Mouse (Mus musculus) hindbrain, embryonic 15.5 days (tissue): ENCODE results near the gene Zfp219. TPM values are rescaled to one million over a fixed set of nuclear protein-coding genes. Genes with fewer than 3 reads are reported as not detected.

Source experiments
- ATAC-seq: fragments of 200-750 bp; cut with Nextera tagmentation; 2 replicates; pipeline ENCODE4 v1.8.0; 2017; ENCODE audit warnings: low read depth, moderate number of reproducible peaks, moderate TSS enrichment; ENCODE audit not compliant: low FRiP score
- H3K27ac ChIP-seq: fragments of 300-500 bp; sonication (generic); replicated peaks from 2 replicates; pipeline ENCODE4 v1.5.1; 2015; ENCODE audit warnings: mild to moderate bottlenecking, inconsistent platforms
- H3K27me3 ChIP-seq: fragments of 300-500 bp; sonication (generic); 2 replicates; pipeline ENCODE4 v1.6.1; 2015; ENCODE audit warnings: control low read depth, inconsistent platforms
- H3K36me3 ChIP-seq: fragments of 300-500 bp; sonication (generic); 2 replicates; pipeline ENCODE4 v1.6.1; 2015; ENCODE audit warnings: control low read depth, inconsistent platforms
- H3K4me1 ChIP-seq: fragments of 300-500 bp; sonication (generic); replicated peaks from 2 replicates; pipeline ENCODE4 v1.6.1; 2015; ENCODE audit warnings: control low read depth, inconsistent platforms
- H3K4me2 ChIP-seq: fragments of 300-500 bp; sonication (generic); 2 replicates; pipeline ENCODE4 v1.6.1; 2015; ENCODE audit warnings: moderate library complexity, mild to moderate bottlenecking, inconsistent platforms
- H3K4me3 ChIP-seq: fragments of 300-500 bp; sonication (generic); 2 replicates; pipeline ENCODE4 v1.5.1; 2015; ENCODE audit warnings: mild to moderate bottlenecking, inconsistent platforms
- H3K9ac ChIP-seq: fragments of 300-500 bp; sonication (generic); 2 replicates; pipeline ENCODE4 v1.6.1; 2015; ENCODE audit warnings: inconsistent platforms
- H3K9me3 ChIP-seq: fragments of 300-500 bp; sonication (generic); 2 replicates; pipeline ENCODE4 v1.6.1; 2016; ENCODE audit warnings: control low read depth, inconsistent platforms
- WGBS: fragments of 180-500 bp; shearing (Covaris S2); methylation state at CpG from one replicate; pipeline ENCODE4 v1.1.7; 2015; 5-methylcytosine and 5-hydroxymethylcytosine counted together
- polyA plus RNA-seq: library from polyadenylated mRNA; unstranded; fragments of >200 nt; fragmentation: Nextera tagmentation; extraction: Ambion mirVana; gene quantifications from 2 replicates; pipeline ENCODE4 v1.2.1, GENCODE M21; 2015

The Zfp219 gene
- polyA plus RNA-seq, 1 experiment from 2014 or later = 38.2 TPM

- WGBS = 31% methylated on average over 26 of the region's 26 CpGs
- H3K27ac ChIP-seq = peak overlapping the region; percentile 17
- no peaks in the 10 kb centered on the region for H3K9me3 ChIP-seq
- H3K36me3 ChIP-seq = peaks cover 31% of the 10 kb centered on the region
- peak overlapping the region; percentile 9; the same call in 1 of the 2 replicates for H3K4me3 ChIP-seq
- H3K4me1 ChIP-seq = peaks cover 74% of the 10 kb centered on the region
- peak overlapping the region; percentile 12; the same call in 1 of the 2 replicates for H3K9ac ChIP-seq
- no peaks in the 10 kb centered on the region for H3K27me3 ChIP-seq
- ATAC-seq = no peak
- peak overlapping the region; percentile 70 for H3K4me2 ChIP-seq
Observed at GRCm38 (mm10) chr14:52009361-52009760, 11.2 kb downstream of the Zfp219 start.

GRCm38 (mm10) chr14:52008321-52009203 is 12.0 kb downstream of the Zfp219 start:
- peaks cover 80% of the 10 kb centered on the region for H3K4me1 ChIP-seq
- ATAC-seq = 0 out of 2 replicates have a peak, but pooled peaks have one; percentile 5
- 54% methylated on average over 38 of the region's 38 CpGs for WGBS
- H3K27ac ChIP-seq = peak overlapping the region; percentile 17
- H3K9me3 ChIP-seq = no peaks in the 10 kb centered on the region
- H3K36me3 ChIP-seq = peaks cover 31% of the 10 kb centered on the region
- peak overlapping the region; percentile 9; the same call in 1 of the 2 replicates for H3K4me3 ChIP-seq
- no peaks in the 10 kb centered on the region for H3K27me3 ChIP-seq
- peak overlapping the region; percentile 70 for H3K4me2 ChIP-seq
- H3K9ac ChIP-seq = peak overlapping the region; percentile 12; the same call in 1 of the 2 replicates

- ATAC-seq = no peak
- Histone ChIP-seq H3K4me2 (no peak overlapping the region), H3K36me3 (peaks cover 43% of the 10 kb centered on the region), H3K27me3 (no peaks in the 10 kb centered on the region), H3K4me1 (peaks cover 67% of the 10 kb centered on the region), H3K27ac (no peak overlapping the region), H3K9ac (no peak overlapping the region), H3K9me3 (no peaks in the 10 kb centered on the region), H3K4me3 (no peak overlapping the region)
- 93% methylated on average over 23 of the region's 23 CpGs for WGBS
Observed at GRCm38 (mm10) chr14:52006771-52007170, 13.8 kb downstream of the Zfp219 start.

DNA sequence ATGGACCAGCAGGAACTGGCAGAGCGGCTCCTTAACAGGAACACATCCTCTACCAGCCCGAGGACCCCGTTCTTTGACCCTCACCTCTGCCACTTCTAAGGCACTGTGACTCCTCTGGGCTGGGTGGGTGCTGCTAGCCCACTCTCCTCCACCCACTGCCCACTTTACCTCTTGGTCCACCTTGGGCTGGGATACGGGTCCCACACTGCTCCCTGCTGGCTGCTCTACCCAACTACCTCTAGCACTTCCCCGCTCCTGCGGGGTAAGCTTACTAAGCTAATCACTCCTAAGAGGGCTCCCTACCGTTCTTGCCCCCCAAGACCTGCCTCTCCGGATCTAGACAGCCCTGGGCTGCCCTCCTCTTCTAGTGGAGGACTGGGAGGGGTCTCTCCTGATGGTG is 14.3 kb downstream of the Zfp219 start:
- Histone ChIP-seq H3K4me3 (no peak overlapping the region), H3K4me1 (peaks cover 62% of the 10 kb centered on the region), H3K27me3 (no peaks in the 10 kb centered on the region), H3K36me3 (peaks cover 45% of the 10 kb centered on the region), H3K4me2 (no peak overlapping the region), H3K9ac (no peak overlapping the region), H3K27ac (no peak overlapping the region), H3K9me3 (no peaks in the 10 kb centered on the region)
- 74% methylated on average over 8 of the region's 8 CpGs for WGBS
- no peak for ATAC-seq

GRCm38 (mm10) chr14:52005616-52006015 is 14.9 kb downstream of the Zfp219 start:
- H3K36me3 ChIP-seq = peaks cover 49% of the 10 kb centered on the region
- H3K27ac ChIP-seq = peak overlapping the region; percentile 13
- H3K27me3 ChIP-seq = no peaks in the 10 kb centered on the region
- H3K9ac ChIP-seq = no peak overlapping the region
- ATAC-seq = no peak
- H3K4me1 ChIP-seq = peaks cover 56% of the 10 kb centered on the region
- WGBS = 84% methylated on average over 6 of the region's 6 CpGs
- no peaks in the 10 kb centered on the region for H3K9me3 ChIP-seq
- H3K4me2 ChIP-seq = no peak overlapping the region
- H3K4me3 ChIP-seq = no peak overlapping the region

DNA sequence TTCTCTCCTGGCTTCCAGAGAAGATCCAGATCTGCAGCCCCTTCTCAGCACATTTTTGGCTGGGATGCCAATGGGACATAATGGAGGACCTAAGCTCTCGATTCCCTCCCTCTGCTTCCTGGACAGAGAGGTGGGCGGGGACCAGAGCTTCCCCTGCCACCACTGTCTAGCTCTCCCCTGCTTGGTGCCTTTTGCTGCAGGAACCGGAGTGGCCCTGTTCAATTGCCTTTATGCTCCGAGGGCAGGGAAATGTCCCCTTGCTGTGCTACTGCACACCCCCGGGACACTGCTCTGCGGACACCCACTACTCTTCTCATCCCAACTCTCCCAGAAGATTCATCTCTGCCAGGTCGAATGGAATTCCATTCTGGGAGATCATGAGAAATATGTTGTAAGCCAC is 15.4 kb downstream of the Zfp219 start:
- no peak for ATAC-seq
- no peaks in the 10 kb centered on the region for H3K9me3 ChIP-seq
- peaks cover 53% of the 10 kb centered on the region for H3K36me3 ChIP-seq
- no peaks in the 10 kb centered on the region for H3K27me3 ChIP-seq
- peak overlapping the region; percentile 88 for H3K27ac ChIP-seq
- H3K9ac ChIP-seq = no peak overlapping the region
- 56% methylated on average over 7 of the region's 7 CpGs for WGBS
- H3K4me1 ChIP-seq = peaks cover 51% of the 10 kb centered on the region
- H3K4me3 ChIP-seq = no peak overlapping the region
- H3K4me2 ChIP-seq = no peak overlapping the region

DNA sequence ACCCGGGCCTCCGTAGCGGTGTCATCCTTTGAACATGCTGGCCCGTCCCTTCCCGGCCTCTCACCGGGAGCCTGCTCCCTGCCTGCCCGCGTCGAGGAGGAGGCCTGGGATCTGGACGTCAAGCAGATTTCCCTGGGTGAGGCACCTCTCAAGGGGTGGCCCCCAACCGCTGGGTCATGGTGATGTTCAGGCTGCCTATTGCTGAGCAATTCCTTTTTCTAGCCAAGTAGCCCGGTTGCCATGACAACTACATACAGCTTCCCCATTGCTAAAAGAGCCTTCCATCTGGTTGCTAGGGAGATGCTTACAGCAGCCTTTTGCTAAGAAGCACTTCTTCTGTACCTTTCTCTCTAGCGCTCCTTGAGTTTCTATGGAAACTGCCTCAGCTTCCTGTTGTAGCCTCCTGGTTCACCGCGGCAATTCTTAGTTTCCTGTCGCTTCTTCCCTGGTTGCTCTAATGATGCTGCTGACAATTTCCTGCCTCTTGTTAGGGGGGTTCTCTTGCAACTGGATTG is 16.5 kb downstream of the Zfp219 start:
- 4% methylated on average over 16 of the region's 16 CpGs for WGBS
- H3K36me3 ChIP-seq = peaks cover 62% of the 10 kb centered on the region

DNA sequence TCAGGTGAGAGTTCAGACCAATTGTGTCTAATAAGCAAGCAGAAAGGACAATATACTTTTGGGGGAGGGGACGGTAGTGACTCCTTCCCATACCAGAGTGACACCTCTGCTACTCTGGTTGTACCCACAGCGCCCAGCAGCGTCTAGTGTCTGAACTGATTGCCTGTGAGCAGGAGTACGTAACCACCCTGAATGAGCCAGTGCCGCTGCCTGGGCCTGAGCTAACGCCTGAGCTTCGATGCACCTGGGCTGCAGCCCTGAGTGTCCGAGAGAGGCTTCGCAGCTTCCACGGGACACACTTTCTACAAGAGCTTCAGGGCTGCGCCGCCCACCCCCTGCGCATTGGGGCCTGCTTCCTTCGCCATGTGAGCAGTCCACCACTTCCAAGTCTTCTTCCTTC is 23.1 kb downstream of the Zfp219 start:
- Histone ChIP-seq H3K9me3 (no peaks in the 10 kb centered on the region), H3K4me1 (no peaks in the 10 kb centered on the region), H3K27me3 (no peaks in the 10 kb centered on the region), H3K4me2 (no peak overlapping the region), H3K9ac (no peak overlapping the region), H3K4me3 (no peak overlapping the region), H3K36me3 (peaks cover 74% of the 10 kb centered on the region), H3K27ac (no peak overlapping the region)
- WGBS = 90% methylated on average over 14 of the region's 14 CpGs
- no peak for ATAC-seq

More for the DNA sequence above, 16.5 kb downstream of the Zfp219 start:
- Histone ChIP-seq H3K4me2 (peak overlapping the region; percentile 50), H3K4me3 (peak overlapping the region; percentile 12), H3K27me3 (no peaks in the 10 kb centered on the region), H3K9ac (peak overlapping the region; percentile 30), H3K4me1 (peaks cover 40% of the 10 kb centered on the region), H3K9me3 (no peaks in the 10 kb centered on the region), H3K27ac (peak overlapping the region; percentile 88)
- peak; percentile 87 for ATAC-seq

DNA sequence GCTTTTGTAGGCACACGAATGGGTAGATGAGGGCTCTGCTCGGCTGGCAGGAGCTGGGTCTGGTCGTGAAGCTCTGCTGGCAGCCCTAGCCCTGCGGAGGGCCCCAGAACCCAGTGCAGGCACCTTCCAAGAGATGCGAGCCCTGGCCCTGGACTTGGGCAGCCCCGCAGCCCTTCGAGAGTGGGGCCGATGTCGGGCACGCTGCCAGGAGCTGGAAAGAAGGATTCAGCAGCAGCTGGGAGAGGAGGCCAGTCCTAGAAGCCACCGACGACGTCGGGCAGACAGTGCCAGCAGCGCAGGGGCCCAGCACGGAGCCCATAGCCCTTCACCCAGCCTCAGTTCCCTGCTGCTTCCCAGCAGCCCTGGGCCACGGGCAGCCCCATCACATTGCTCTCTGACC is 23.7 kb downstream of the Zfp219 start:
- H3K27me3 ChIP-seq = no peaks in the 10 kb centered on the region
- no peak overlapping the region for H3K4me2 ChIP-seq
- H3K4me3 ChIP-seq = no peak overlapping the region
- WGBS = 49% methylated on average over 17 of the region's 17 CpGs
- H3K4me1 ChIP-seq = no peaks in the 10 kb centered on the region
- peaks cover 74% of the 10 kb centered on the region for H3K36me3 ChIP-seq
- no peak overlapping the region for H3K27ac ChIP-seq
- H3K9ac ChIP-seq = no peak overlapping the region
- H3K9me3 ChIP-seq = no peaks in the 10 kb centered on the region
- ATAC-seq = peak; percentile 49; the same call in 1 of the 2 replicates

DNA sequence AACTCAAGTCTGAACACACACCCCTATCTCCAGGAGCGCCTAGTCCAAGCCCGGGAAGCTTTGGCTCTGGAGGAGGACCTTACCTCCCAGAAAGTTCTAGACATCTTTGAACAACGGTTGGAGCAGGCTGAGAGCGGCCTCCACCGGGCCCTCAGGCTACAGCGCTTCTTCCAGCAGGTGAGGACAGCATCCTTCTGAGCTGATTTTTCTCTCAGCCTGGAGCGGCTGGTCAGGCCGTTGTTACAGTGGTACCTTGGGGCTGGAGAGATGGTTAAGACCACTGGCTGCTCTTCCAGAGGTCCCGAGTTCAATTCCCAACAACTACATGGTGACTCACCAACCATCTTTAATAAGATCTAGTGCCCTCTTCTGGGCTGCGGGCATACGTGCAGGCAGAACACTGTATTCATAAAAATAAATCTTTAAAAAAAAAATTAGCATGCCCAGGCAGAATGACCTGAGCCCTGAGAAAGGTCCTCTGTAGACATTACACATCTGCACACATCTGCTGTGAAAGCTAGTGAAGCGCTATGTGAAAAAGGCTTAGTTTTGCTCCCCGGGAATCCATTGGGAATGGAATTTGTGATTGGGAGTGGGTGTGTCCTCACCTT is 24.2 kb downstream of the Zfp219 start:
- WGBS = 91% methylated on average over 13 of the region's 13 CpGs

DNA sequence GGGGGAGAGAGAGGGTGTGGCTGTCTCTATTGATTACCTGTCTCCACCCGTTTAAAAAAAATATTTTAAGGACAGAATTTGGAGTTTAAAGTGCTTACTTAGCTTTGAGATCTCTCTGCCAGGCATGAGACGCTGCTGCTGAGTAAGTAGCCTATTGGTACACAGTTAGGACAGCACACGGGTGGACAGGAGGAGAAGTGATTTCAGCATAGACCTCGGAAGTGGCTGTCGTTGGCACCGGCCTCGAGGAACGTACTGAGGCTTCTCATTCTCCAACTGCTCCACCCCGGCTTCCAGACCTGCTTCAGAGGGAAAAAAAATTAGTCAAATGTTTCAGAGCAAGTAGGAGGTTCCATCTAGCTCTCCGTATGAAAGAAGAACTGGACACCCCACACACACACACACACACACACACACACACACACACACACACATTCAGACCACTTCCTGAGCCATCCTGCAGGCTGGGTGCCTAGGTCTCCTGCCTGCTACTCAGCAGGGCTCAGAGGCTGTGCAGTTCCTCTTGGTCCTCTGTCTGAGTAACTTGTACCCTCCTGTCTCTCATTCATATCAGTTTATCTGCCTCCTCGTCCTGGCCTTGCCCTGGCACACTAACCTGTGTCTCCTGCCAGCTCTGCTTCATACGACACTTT is 25.2 kb downstream of the Zfp219 start:
- H3K36me3 ChIP-seq = peaks cover 77% of the 10 kb centered on the region
- H3K27me3 ChIP-seq = no peaks in the 10 kb centered on the region
- H3K4me2 ChIP-seq = no peak overlapping the region
- H3K4me3 ChIP-seq = no peak overlapping the region
- ATAC-seq = no peak
- H3K9ac ChIP-seq = no peak overlapping the region
- WGBS = 84% methylated on average over 12 of the region's 12 CpGs
- no peak overlapping the region for H3K27ac ChIP-seq
- no peaks in the 10 kb centered on the region for H3K4me1 ChIP-seq
- no peaks in the 10 kb centered on the region for H3K9me3 ChIP-seq

More for the DNA sequence above, 24.2 kb downstream of the Zfp219 start:
- Histone ChIP-seq H3K27ac (no peak overlapping the region), H3K9me3 (no peaks in the 10 kb centered on the region), H3K9ac (no peak overlapping the region), H3K4me3 (no peak overlapping the region), H3K27me3 (no peaks in the 10 kb centered on the region), H3K4me2 (no peak overlapping the region), H3K36me3 (peaks cover 76% of the 10 kb centered on the region), H3K4me1 (no peaks in the 10 kb centered on the region)
- no peak for ATAC-seq
